Mouse (Mus musculus) granulocyte monocyte progenitor cell, adult 5-6 weeks (primary cell): ENCODE measurements around the gene Ccnc. TPM values are rescaled to one million over a fixed set of nuclear protein-coding genes. Genes with fewer than 3 reads are reported as not detected.

Source experiments
- ATAC-seq: replicated peaks from 2 replicates; pipeline ENCODE4 v1.8.0; 2016; ENCODE audit warnings: mild to moderate bottlenecking, moderate TSS enrichment, inconsistent platforms; ENCODE audit not compliant: poor library complexity, severe bottlenecking
- total RNA-seq, 2 experiments: library from RNA; stranded (forward) in 1 of 2; stranded (reverse) in 1 of 2; fragments of 200-712, 200-1000 nt in 1 of 2; fragments of >200 nt in 1 of 2; fragmentation: Nextera tagmentation in 1 of 2; gene quantifications; 2 replicates each; pipeline ENCODE4 v1.2.3; 2014 to 2017

Gene Ccnc
- total RNA-seq (2014; fragmentation: Nextera tagmentation) (22.2 and 31.3 TPM in 2 replicates), total RNA-seq (2017) (34.0 and 41.4 TPM in 2 replicates)

- peak; percentile 98 for ATAC-seq
Measured at GRCm38 (mm10) chr4:21727615-21728165, at the start of gene Ccnc. Ccnc (plus strand) TSS chr4:21727701.

- ATAC-seq: peak; percentile 16
Measured at GRCm38 (mm10) chr4:21678101-21678974, 49.2 kb upstream of the Ccnc start.

GRCm38 (mm10) chr4:21678975-21679623 is 48.4 kb upstream of the Ccnc start:
- peak; percentile 76 for ATAC-seq

GRCm38 (mm10) chr4:21679624-21680480 is 47.6 kb upstream of the Ccnc start:
- no peak for ATAC-seq

GRCm38 (mm10) chr4:21680971-21681370 is 46.5 kb upstream of the Ccnc start:
- no peak for ATAC-seq

GRCm38 (mm10) chr4:21682421-21683150 is 44.9 kb upstream of the Ccnc start:
- ATAC-seq: no peak

- ATAC-seq: no peak
Measured at GRCm38 (mm10) chr4:21684341-21684970, 43.0 kb upstream of the Ccnc start.

- peak; percentile 34; the same call in 1 of the 2 replicates for ATAC-seq
Measured at GRCm38 (mm10) chr4:21685595-21686091, 41.9 kb upstream of the Ccnc start, which contains the start of gene Prdm13. Prdm13 (minus strand) TSS chr4:21685963.

- no peak for ATAC-seq
Measured at GRCm38 (mm10) chr4:21686416-21686815, 41.1 kb upstream of the Ccnc start.

GRCm38 (mm10) chr4:21686934-21687333 is 40.6 kb upstream of the Ccnc start:
- ATAC-seq: no peak

GRCm38 (mm10) chr4:21687783-21688702 is 39.5 kb upstream of the Ccnc start:
- no peak; the same call in 1 of the 2 replicates for ATAC-seq

GRCm38 (mm10) chr4:21688703-21689200 is 38.7 kb upstream of the Ccnc start:
- ATAC-seq: peak; percentile 57

- no peak for ATAC-seq
Measured at GRCm38 (mm10) chr4:21689492-21689941, 38.0 kb upstream of the Ccnc start.

- no peak for ATAC-seq
Measured at GRCm38 (mm10) chr4:21690221-21690620, 37.3 kb upstream of the Ccnc start.

GRCm38 (mm10) chr4:21695638-21696254 is 31.8 kb upstream of the Ccnc start:
- peak; percentile 98 for ATAC-seq

GRCm38 (mm10) chr4:21705046-21705445 is 22.5 kb upstream of the Ccnc start:
- no peak for ATAC-seq

GRCm38 (mm10) chr4:21712147-21712546 is 15.4 kb upstream of the Ccnc start:
- ATAC-seq: peak; percentile 100
